Mouse (Mus musculus) layer of hippocampus, adult 2 months (tissue): ENCODE results near the gene Pak1. TPM values are rescaled to one million over a fixed set of nuclear protein-coding genes. Genes with fewer than 3 reads are reported as not detected.

Experiments used
- DNase-seq, 2 experiments: peaks; one replicate each; pipeline ENCODE4 v3.0.0; 2022; ENCODE audit warnings: low spot score in 2 of 2
- H3K27ac ChIP-seq: fragments of 200-600 bp; 2 replicates; pipeline ENCODE4 v1.8.1; 2022
- H3K4me3 ChIP-seq: fragments of 200-600 bp; 2 replicates; pipeline ENCODE4 v1.8.1; 2022; ENCODE audit warnings: mild to moderate bottlenecking
- CTCF ChIP-seq: fragments of 200-600 bp; conservative IDR thresholded peaks from 2 replicates; pipeline ENCODE4 v1.8.1; 2022; ENCODE audit warnings: antibody characterized with exemption, mild to moderate bottlenecking, moderate library complexity
- total RNA-seq, 2 experiments: library from RNA; stranded (reverse); gene quantifications; 2 replicates each; pipeline ENCODE4 v1.2.3; 2021

Gene Pak1
- total RNA-seq, 2 experiments from 2014 or later, result 209 to 219 TPM

DNA sequence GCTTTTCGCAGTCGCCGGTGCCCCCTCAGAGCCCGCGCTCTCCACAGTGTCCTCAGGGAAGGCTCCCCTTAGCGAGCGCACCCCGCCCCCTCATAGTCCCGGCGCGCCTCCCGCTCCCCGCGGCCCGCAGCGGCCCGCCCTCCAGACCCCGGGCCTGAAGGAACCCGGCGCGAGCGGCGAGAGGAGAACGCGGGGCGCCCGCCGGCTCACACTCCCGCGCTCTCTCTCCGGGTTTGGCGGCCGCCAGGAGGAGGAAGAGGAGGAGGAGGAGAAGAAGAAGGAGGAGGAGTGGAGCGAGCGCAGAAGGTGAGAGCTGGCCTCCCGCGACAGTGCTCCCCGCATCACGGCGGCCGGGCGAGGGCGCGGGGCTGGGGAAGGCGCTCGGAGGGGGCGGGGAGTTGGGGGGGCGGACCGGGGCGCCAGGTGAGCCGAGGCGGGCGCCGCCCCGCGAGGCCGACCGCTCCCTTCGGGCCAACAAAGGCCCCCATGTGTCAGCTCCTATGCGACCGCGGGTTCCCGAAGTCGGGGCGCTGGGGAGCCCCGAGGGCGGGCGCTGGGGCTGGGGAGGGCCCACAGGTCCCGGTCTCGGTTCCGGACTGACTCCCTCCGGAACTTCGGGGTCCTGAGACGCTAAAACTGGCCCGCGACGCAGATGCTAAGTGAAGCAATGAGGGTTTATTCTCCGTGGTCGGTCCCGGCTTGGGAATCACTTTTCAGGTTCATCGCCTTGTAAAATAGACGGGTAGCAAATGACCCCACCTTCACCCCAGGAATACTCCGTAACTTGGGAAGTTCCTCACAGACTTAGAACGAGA is 535 bp downstream of the Pak1 start:
- peak overlapping the region; percentile 71 for H3K27ac ChIP-seq
- peak in 1 of 2 experiments; percentile 29 for DNase-seq
- no peak for TF ChIP-seq CTCF
- H3K4me3 ChIP-seq, result peak overlapping the region; percentile 87

DNA sequence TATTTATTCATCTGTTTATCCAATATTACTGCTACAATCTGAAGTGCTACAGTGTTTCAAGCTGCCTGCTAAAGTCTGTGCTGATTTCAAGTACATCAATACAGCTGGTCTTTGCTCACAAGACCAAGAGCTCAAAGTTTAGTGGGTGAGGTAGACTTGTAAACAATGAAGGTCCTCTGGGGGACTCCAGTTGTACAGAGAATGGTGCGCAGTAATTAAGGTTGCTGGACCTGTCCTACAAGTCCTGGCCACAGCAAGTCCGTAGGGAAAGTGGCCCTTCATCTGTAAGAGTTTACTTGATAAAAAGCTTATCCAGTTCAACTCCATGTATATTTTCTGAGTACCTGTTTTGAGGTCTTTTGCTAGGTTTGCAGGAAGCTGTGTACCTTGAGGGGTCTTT is 1.9 kb downstream of the Pak1 start:
- DNase-seq, result no peak
- Histone ChIP-seq H3K27ac (peak overlapping the region; percentile 71; the same call in 1 of the 2 replicates), H3K4me3 (peak overlapping the region; percentile 26; the same call in 1 of the 2 replicates)
- no peak for TF ChIP-seq CTCF

DNA sequence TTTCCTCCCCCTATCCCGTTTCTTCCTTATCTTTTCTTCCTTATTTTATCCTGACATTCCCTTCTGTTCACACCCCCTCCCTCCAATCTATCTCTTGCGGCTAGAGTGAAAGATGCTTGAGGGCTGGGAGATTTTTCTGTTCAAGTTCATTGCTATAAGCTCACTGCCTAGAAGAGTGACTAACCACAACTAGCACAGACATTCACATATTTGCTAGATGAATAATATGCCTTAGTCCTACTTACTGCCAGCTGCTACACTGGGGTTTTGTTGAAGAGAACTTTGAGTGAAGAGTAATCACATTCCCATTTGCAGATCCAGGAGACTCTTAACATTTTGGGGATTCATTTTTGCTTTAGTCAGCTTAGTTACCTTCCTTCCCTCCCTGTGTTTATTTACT is 4.0 kb downstream of the Pak1 start:
- Histone ChIP-seq H3K27ac (no peak overlapping the region), H3K4me3 (no peak overlapping the region)
- no peak for TF ChIP-seq CTCF
- no peak for DNase-seq

GRCm38 (mm10) chr7:97803116-97803515 is 14.8 kb downstream of the Pak1 start:
- Histone ChIP-seq H3K4me3 (no peak overlapping the region), H3K27ac (peak overlapping the region; percentile 8; the same call in 1 of the 2 replicates)
- no peak for TF ChIP-seq CTCF
- no peak for DNase-seq

- Histone ChIP-seq H3K27ac (peak overlapping the region; percentile 21; the same call in 1 of the 2 replicates), H3K4me3 (no peak overlapping the region)
- TF ChIP-seq CTCF, result no peak
- no peak for DNase-seq
Observed at GRCm38 (mm10) chr7:97804245-97805066, 16.1 kb downstream of the Pak1 start.

DNA sequence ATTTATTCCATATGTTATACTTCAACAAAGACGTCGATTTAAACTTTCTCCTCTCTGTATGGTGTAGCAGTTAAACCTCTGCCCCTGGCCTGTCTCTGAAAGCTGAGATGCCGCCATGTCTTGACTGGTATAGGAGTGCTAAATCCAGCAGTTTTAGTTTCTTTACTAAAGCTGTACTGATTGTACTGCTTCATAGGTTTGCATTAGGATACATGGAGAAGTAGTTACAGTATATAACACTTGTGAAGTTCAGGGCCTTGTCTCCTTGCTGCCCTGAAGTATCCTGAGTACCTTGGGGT is 16.7 kb downstream of the Pak1 start:
- H3K4me3 ChIP-seq, result no peak overlapping the region
- TF ChIP-seq CTCF, result no peak
- 0 out of 2 replicates have a peak overlapping the region, but pooled peaks have one; percentile 21 for H3K27ac ChIP-seq
- no peak for DNase-seq

DNA sequence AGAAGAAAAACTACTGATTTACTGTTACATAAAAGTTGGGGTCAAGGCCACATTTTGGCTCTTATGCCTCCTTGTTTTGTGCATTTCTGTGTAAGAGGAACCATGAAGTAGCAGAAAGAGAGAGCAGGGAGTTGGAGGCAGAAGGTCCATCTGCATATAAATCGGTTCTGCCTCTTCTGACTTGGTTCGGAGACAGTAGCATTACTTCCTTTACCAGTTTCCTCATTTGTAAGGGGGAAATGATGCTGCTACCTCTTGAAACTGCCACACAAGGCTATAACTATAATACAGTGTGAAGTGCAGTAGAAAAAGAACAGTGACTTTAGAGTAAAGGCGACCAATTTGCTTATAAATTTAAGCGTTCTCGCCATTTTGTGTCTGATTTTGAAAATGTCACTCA is 21.0 kb downstream of the Pak1 start:
- H3K4me3 ChIP-seq, result no peak overlapping the region
- TF ChIP-seq CTCF, result no peak
- DNase-seq, result no peak
- no peak overlapping the region for H3K27ac ChIP-seq

DNA sequence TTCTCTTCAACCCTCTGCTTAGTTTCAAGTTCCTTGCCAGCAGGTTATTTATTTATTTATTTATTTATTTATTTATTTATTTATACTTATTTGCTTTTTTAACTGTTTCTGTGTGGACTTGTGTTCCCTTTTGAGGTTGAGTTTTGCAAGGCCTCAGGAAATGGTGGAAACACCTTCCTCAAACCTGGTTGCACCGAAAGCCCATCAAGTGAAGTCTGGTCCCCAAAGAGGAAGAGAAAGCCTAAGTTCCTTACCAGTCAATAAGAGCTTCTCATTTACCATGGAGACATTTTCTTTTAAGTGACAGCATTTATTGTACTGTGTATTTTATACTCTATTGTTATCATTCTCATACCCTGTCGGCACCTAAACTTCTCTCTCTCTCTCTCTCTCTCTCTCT is 33.5 kb downstream of the Pak1 start:
- TF ChIP-seq CTCF, result no peak
- H3K27ac ChIP-seq, result no peak overlapping the region

GRCm38 (mm10) chr7:97829091-97829490 is 40.8 kb downstream of the Pak1 start:
- no peak for TF ChIP-seq CTCF
- no peak overlapping the region for H3K27ac ChIP-seq
- H3K4me3 ChIP-seq, result no peak overlapping the region
- DNase-seq, result no peak

More for the DNA sequence above, 33.5 kb downstream of the Pak1 start:
- H3K4me3 ChIP-seq, result no peak overlapping the region
- no peak for DNase-seq

DNA sequence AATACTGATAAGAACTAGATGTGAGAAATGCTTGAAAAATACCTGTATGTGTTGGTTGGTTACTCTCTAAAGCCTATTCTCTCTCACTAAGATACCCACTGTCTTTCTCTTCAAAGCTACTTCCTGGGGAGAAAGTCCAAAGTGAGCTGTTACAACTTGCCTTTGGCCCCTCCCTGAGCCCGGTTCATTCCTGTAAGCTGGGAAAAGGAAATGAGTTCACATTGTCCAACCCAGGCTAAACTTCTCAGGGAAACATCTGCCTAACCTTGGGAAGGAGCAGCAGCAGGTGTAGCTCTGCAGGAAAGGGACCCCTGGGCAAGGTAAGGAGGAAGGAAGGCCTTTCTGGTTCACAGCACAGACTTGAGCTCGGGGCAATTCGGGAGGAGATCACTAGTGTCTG is 42.4 kb downstream of the Pak1 start:
- H3K4me3 ChIP-seq, result no peak overlapping the region
- no peak for DNase-seq
- TF ChIP-seq CTCF, result no peak
- H3K27ac ChIP-seq, result no peak overlapping the region

DNA sequence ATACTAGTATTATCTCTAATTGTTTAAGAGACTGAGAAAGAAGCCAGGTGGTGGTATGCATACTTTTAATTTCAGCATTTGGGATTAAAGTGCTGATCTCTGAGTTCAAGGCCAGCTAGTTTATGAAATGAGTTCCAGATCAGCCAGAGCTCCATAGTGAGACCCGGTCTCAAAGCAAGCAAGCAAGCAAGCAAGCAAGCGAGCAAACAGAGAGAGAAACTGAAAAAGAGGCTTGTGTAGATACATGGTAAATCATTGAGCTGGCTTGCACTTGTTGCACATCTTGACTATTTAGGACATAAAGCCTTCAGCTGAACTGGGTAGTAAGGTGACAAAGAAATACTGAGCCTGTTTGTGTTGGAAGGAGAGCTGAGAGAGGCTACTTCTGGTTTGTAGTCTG is 44.6 kb downstream of the Pak1 start:
- DNase-seq, result no peak
- H3K27ac ChIP-seq, result no peak overlapping the region
- TF ChIP-seq CTCF, result no peak
- no peak overlapping the region for H3K4me3 ChIP-seq

- no peak overlapping the region for H3K27ac ChIP-seq
- no peak for DNase-seq
- no peak for TF ChIP-seq CTCF
- no peak overlapping the region for H3K4me3 ChIP-seq
Observed at GRCm38 (mm10) chr7:97838574-97838973, 50.2 kb downstream of the Pak1 start.

DNA sequence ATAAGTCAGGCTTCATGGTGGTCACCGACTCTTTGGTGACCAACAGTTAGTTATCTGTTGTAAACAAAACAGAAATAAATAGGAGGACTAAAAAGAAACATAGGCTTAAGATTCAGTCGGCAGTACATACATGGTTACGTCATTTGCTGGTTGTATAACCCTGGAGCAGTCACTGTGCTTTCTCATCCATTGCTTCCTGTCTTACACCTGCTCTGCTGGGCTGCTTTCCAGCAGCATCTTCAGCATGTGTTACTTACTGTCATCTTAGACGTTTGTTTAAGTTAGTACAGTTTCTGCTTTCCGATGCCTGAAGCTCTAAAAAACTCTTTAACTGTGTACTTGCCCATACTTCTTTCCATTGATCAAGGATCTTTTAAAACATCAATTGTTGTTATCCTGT is 53.0 kb downstream of the Pak1 start:
- TF ChIP-seq CTCF, result no peak
- DNase-seq, result peak in 1 of 2 experiments; percentile 58
- Histone ChIP-seq H3K4me3 (no peak overlapping the region), H3K27ac (no peak overlapping the region)
